In genomic region chr1:131657945-131658354, GRCm38 (mm10) we compare ENCODE assay signal across 1 mouse cellular context.
A peak's percentile ranks its signal among the peaks of the same experiment; 100 is the strongest.
TF ChIP-seq lines count a peak whose summit lies in the region.

No protein-coding gene starts in this region.

TF ChIP-seq in CH12.LX, 34 proteins besides CTCF, POLR2A, EP300 and RAD21 (continued from another document):
- peak; percentile 90 for TF ChIP-seq ELF1 (IDR thresholded peaks at IDR 0.05; ENCODE audit: low read depth, low read length)
- peak; percentile 89 for TF ChIP-seq ZNF384 (IDR thresholded peaks at IDR 0.05; ENCODE audit: low read depth, low read length)
- TF ChIP-seq NRF1 (IDR thresholded peaks at IDR 0.05; ENCODE audit: low read depth, low read length) = peak; percentile 98
- peak; percentile 66; the same call in 1 of the 2 replicates for TF ChIP-seq NELFE (IDR thresholded peaks at IDR 0.05; ENCODE audit: low read depth, low read length)
- TF ChIP-seq ZMIZ1 (IDR thresholded peaks at IDR 0.05; ENCODE audit: low read depth, low read length) = no peak
- TF ChIP-seq ZC3H11A (IDR thresholded peaks at IDR 0.05; ENCODE audit: low read depth, low read length) = peak; percentile 7
- peak; percentile 24; the same call in 1 of the 2 replicates for TF ChIP-seq BHLHE40 (IDR thresholded peaks at IDR 0.05; ENCODE audit: low read depth, low read length)
